Mouse (Mus musculus): ENCODE results near the gene Akr1c18. TPM values are rescaled to one million over a fixed set of nuclear protein-coding genes. Genes with fewer than 3 reads are reported as not detected.
"Not testable (repeated sequence)": the region's sequence is repeated elsewhere in the genome, so short reads cannot be mapped to it uniquely, and the experiment has no call there.

Gene Akr1c18
- polyA plus RNA-seq (2012; rRNA removed), result not detected in 2 replicates

DNA sequence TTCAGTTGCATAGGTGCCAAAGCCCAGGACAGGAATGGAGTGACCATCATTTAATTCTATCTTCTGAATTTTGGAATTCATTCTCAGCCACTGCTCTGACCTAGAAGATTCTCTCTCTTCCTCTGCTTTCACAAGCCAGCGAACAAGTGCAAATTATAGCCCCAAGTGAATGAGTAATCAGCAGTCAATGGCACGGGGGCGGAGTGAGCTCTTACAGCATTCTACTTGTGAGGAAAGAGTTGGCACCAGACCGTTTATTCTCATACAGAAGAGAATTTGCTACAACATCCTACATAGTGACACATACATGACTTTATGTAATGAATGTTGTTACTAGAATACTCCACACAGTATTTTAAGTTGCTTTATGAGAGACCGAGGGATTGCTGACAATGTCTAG is at the start of gene Akr1c18:
Gene Akr1c18 (minus strand): TSS at position 137 of the 400 bp plus-strand sequence.
- Histone ChIP-seq H3K27me3 (ENCODE audit: control insufficient read depth, insufficient read depth, low read length) (no peaks in the 10 kb centered on the region), H3K27ac (ENCODE audit: control insufficient read depth, insufficient read depth, low read depth, low read length) (no peak within 1 kb of the TSS), H3K4me1 (ENCODE audit: control insufficient read depth, insufficient read depth, low read length) (no peaks in the 10 kb centered on the region), H3K36me3 (ENCODE audit: control insufficient read depth, insufficient read depth, low read length) (no peaks in the 10 kb centered on the region), H3K4me3 (ENCODE audit: control insufficient read depth, low read depth, low read length) (no peak within 1 kb of the TSS)
- TF ChIP-seq POLR2A (IDR thresholded peaks at IDR 0.05; ENCODE audit: control insufficient read depth, low read depth, low read length), result no peak
- TF ChIP-seq CTCF (IDR thresholded peaks at IDR 0.05; ENCODE audit: control insufficient read depth, insufficient read depth, insufficient replicate concordance, low read depth, low read length), result no peak

DNA sequence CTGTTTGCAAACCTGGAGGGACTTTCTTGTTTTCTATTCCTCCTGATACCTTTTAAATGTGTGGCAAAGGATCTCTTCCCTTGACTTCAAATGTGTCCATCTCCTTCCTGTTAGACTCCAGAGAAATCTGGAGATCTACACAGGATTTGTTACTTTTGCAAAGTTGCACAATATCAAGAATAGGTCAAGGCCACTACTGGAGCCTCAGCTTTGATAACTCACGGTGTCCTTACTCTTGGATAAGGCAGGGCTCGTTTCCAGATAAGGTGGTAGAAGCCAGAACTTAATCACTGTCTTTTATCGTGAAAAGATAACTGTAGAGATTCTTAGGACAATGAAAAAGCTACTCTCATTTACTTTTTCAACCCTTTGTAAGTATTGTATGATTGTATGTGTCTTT is 42.1 kb upstream of the Akr1c18 start:
- Histone ChIP-seq H3K4me3 (ENCODE audit: control insufficient read depth, low read depth, low read length) (no peak overlapping the region), H3K27me3 (ENCODE audit: control insufficient read depth, insufficient read depth, low read length) (no peaks in the 10 kb centered on the region), H3K4me1 (ENCODE audit: control insufficient read depth, insufficient read depth, low read length) (no peaks in the 10 kb centered on the region), H3K27ac (ENCODE audit: control insufficient read depth, insufficient read depth, low read depth, low read length) (no peak overlapping the region), H3K36me3 (ENCODE audit: control insufficient read depth, insufficient read depth, low read length) (no peaks in the 10 kb centered on the region)
- no peak for TF ChIP-seq CTCF (IDR thresholded peaks at IDR 0.05; ENCODE audit: control insufficient read depth, insufficient read depth, insufficient replicate concordance, low read depth, low read length)
- no peak for TF ChIP-seq POLR2A (IDR thresholded peaks at IDR 0.05; ENCODE audit: control insufficient read depth, low read depth, low read length)

DNA sequence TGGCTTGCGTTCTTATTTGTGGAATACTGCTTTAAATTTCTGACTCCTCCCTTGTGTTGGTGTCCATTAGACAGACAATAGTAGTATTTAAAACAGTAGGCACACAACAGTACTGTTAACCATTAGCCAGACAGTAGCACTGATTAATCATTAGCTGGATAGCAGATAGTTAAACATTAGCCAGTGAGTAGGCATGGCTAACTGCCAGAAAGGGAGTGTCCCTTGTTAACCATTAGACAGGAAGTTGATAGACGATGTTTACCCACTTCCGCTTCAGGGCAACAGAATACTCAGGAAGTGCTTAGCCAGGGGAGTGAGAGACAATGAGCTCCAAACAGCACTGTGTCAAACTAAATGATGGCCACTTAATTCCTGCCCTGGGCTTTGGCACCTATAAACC is 40.5 kb upstream of the Akr1c18 start, which contains the start of gene Akr1c13:
Gene Akr1c13 (plus strand): TSS at position 247 of the 400 bp plus-strand sequence.
- H3K4me1 ChIP-seq (ENCODE audit: control insufficient read depth, insufficient read depth, low read length), result no peaks in the 10 kb centered on the region
- TF ChIP-seq POLR2A (IDR thresholded peaks at IDR 0.05; ENCODE audit: control insufficient read depth, low read depth, low read length) (no peak), CTCF (IDR thresholded peaks at IDR 0.05; ENCODE audit: control insufficient read depth, insufficient read depth, insufficient replicate concordance, low read depth, low read length) (no peak)
- no peaks in the 10 kb centered on the region for H3K36me3 ChIP-seq (ENCODE audit: control insufficient read depth, insufficient read depth, low read length)

DNA sequence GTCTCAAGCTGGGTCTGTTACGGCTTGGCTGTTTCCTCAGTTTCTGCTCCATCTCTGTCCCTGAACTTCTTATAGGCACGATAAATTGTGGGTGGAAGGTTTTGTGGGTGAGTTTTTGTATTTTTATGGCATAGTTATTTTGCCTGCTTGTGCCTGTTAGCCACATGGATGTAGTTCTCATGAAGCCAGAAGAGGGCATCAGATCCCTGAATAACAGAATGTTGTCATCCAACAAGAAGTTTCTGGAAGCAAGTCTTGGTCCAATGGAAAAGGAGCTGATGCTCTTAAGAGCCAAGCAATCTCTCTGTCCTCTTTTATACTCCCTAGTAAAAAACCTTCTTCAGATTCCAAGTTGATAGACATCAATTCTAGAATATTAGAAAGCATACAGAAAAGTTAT is 37.7 kb upstream of the Akr1c18 start:
- Histone ChIP-seq H3K4me1 (ENCODE audit: control insufficient read depth, insufficient read depth, low read length) (peaks cover 4% of the 10 kb centered on the region), H3K36me3 (ENCODE audit: control insufficient read depth, insufficient read depth, low read length) (no peaks in the 10 kb centered on the region), H3K27ac (ENCODE audit: control insufficient read depth, insufficient read depth, low read depth, low read length) (no peak overlapping the region), H3K27me3 (ENCODE audit: control insufficient read depth, insufficient read depth, low read length) (no peaks in the 10 kb centered on the region), H3K4me3 (ENCODE audit: control insufficient read depth, low read depth, low read length) (no peak overlapping the region)
- no peak for TF ChIP-seq CTCF (IDR thresholded peaks at IDR 0.05; ENCODE audit: control insufficient read depth, insufficient read depth, insufficient replicate concordance, low read depth, low read length)
- TF ChIP-seq POLR2A (IDR thresholded peaks at IDR 0.05; ENCODE audit: control insufficient read depth, low read depth, low read length), result no peak

More for the DNA sequence above, 40.5 kb upstream of the Akr1c18 start, which contains the start of gene Akr1c13:
- Histone ChIP-seq H3K27ac (ENCODE audit: control insufficient read depth, insufficient read depth, low read depth, low read length) (0 out of 2 replicates have a peak within 1 kb of the TSS, but pooled peaks have one; percentile 6), H3K4me3 (ENCODE audit: control insufficient read depth, low read depth, low read length) (no peak within 1 kb of the TSS), H3K27me3 (ENCODE audit: control insufficient read depth, insufficient read depth, low read length) (no peaks in the 10 kb centered on the region)

DNA sequence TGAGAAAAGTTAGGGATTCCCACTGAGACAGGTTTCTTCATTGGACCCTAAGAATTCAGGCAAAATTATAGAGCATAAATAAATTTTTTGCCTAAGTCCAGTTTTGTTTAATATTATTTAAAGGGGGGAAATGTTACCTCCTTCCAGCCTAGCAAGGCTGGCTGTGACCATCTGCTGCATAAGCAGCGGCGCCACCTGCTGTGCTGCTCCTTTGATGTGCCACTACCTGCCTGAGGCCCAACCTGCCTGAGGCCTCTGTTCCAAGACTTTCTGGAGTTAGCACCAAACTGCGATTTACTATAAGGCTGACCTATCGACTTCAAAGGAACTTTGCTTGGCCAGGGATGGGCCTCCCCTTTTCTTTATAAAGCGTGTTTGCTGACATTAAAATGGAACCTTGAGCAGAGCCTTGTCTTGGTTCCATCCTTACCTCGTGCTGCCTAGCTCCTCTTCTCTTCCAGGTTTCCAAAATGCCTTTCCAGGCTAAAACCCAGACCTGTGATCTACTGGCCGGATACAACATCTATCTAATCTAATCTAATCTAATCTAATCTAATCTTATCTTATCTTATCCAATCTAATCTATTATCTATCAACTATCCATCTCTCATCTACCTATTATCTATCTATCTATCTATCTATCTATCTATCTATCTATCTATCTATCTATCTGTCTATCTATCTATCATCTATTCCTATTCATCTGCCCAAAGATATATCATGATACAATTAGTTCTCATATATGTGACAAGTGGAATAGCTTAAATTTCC is 36.4 kb upstream of the Akr1c18 start:
- not testable (repeated sequence) for H3K4me3 ChIP-seq (ENCODE audit: control insufficient read depth, low read depth, low read length); H3K27ac ChIP-seq (ENCODE audit: control insufficient read depth, insufficient read depth, low read depth, low read length); H3K27me3 ChIP-seq (ENCODE audit: control insufficient read depth, insufficient read depth, low read length); H3K36me3 ChIP-seq (ENCODE audit: control insufficient read depth, insufficient read depth, low read length); H3K4me1 ChIP-seq (ENCODE audit: control insufficient read depth, insufficient read depth, low read length)

DNA sequence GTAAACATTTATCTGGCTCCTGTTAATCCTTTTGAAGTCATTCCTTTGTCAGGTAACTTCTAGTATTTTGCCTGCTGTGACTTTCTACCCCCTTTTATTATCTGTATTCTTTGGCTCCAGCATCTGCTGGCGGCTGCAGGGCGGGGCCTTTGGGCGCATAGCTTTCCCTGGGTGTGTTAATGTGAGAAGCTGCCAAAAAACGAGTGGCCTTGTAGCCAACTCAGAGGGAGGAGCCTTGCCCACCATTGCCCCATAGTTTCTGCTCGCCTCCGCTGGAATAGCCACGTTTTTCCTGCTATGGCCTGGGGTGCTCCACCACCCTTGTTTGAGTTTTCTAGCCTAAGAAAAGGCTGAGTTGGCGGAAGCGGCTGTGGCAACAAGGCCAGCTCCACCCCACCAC is 32.7 kb upstream of the Akr1c18 start:
- no peaks in the 10 kb centered on the region for H3K36me3 ChIP-seq (ENCODE audit: control insufficient read depth, insufficient read depth, low read length)
- H3K27me3 ChIP-seq (ENCODE audit: control insufficient read depth, insufficient read depth, low read length), result no peaks in the 10 kb centered on the region
- H3K27ac ChIP-seq (ENCODE audit: control insufficient read depth, insufficient read depth, low read depth, low read length), result no peak overlapping the region
- peaks cover 5% of the 10 kb centered on the region for H3K4me1 ChIP-seq (ENCODE audit: control insufficient read depth, insufficient read depth, low read length)
- H3K4me3 ChIP-seq (ENCODE audit: control insufficient read depth, low read depth, low read length), result no peak overlapping the region
- no peak for TF ChIP-seq POLR2A (IDR thresholded peaks at IDR 0.05; ENCODE audit: control insufficient read depth, low read depth, low read length)
- TF ChIP-seq CTCF (IDR thresholded peaks at IDR 0.05; ENCODE audit: control insufficient read depth, insufficient read depth, insufficient replicate concordance, low read depth, low read length), result no peak

DNA sequence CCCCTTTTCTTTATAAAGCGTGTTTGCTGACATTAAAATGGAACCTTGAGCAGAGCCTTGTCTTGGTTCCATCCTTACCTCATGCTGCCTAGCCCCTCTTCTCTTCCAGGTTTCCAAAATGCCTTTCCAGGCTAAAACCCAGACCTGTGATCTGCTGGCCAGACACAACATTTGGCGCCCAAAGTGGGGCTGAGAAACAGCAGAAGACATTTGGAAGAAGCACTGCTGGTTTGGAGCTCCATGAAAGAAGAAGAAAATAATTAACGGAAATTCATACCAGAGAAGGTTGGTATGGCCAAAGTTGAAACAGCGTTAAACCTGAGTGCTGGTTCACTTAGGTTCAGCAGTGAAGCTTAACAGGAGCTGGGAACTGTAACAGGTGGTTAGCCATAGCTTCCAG is 30.9 kb upstream of the Akr1c18 start:
- H3K4me1 ChIP-seq (ENCODE audit: control insufficient read depth, insufficient read depth, low read length); H3K36me3 ChIP-seq (ENCODE audit: control insufficient read depth, insufficient read depth, low read length); H3K27ac ChIP-seq (ENCODE audit: control insufficient read depth, insufficient read depth, low read depth, low read length); H3K4me3 ChIP-seq (ENCODE audit: control insufficient read depth, low read depth, low read length); H3K27me3 ChIP-seq (ENCODE audit: control insufficient read depth, insufficient read depth, low read length): not testable (repeated sequence)

DNA sequence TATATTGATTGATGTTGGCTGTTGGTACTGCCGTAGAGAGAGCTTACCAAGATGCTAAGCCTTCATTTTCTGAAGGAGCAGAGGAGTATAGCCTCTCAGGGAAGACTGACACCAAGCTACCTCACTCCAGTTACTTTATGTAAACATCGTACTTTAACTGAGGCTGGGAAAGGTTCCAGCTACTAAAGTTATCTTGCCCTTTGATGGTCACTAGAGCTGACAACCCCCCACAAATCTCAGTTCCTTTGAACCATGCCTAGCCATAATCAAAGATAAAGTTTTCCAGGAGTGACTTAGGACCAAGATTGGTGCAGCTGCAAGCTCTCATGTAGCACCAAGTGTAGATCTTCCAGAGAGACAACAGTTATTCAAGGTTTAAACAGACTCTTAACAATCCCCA is 22.5 kb upstream of the Akr1c18 start:
- H3K36me3 ChIP-seq (ENCODE audit: control insufficient read depth, insufficient read depth, low read length), result no peaks in the 10 kb centered on the region
- TF ChIP-seq POLR2A (IDR thresholded peaks at IDR 0.05; ENCODE audit: control insufficient read depth, low read depth, low read length) (no peak), CTCF (IDR thresholded peaks at IDR 0.05; ENCODE audit: control insufficient read depth, insufficient read depth, insufficient replicate concordance, low read depth, low read length) (no peak)

More for the DNA sequence above, 22.5 kb upstream of the Akr1c18 start:
- Histone ChIP-seq H3K4me1 (ENCODE audit: control insufficient read depth, insufficient read depth, low read length) (no peaks in the 10 kb centered on the region), H3K27ac (ENCODE audit: control insufficient read depth, insufficient read depth, low read depth, low read length) (no peak overlapping the region), H3K4me3 (ENCODE audit: control insufficient read depth, low read depth, low read length) (no peak overlapping the region), H3K27me3 (ENCODE audit: control insufficient read depth, insufficient read depth, low read length) (no peaks in the 10 kb centered on the region)

Data from testis, adult 2 months (tissue).